Mouse (Mus musculus) heart, postnatal 0 days (tissue): Measurements from ENCODE around the gene Slc52a3. TPM values are rescaled to one million over a fixed set of nuclear protein-coding genes. Genes with fewer than 3 reads are reported as not detected.

Experiments used
- ATAC-seq: fragments of 200-750 bp; cut with Nextera tagmentation; 2 replicates; pipeline ENCODE4 v1.8.0; 2017; ENCODE audit warnings: low read depth, moderate number of reproducible peaks, moderate library complexity; ENCODE audit not compliant: insufficient read depth
- DNase-seq: peaks from one replicate; pipeline ENCODE4 v3.0.0-alpha.2; 2016; ENCODE audit warnings: low spot score
- H3K27ac ChIP-seq: fragments of 300-500 bp; sonication (generic); 2 replicates; pipeline ENCODE4 v1.5.1; 2014; ENCODE audit warnings: low read depth, mild to moderate bottlenecking
- H3K27me3 ChIP-seq: fragments of 300-500 bp; sonication (generic); 2 replicates; pipeline ENCODE4 v1.6.1; 2014; ENCODE audit warnings: low read length, mixed read lengths; ENCODE audit not compliant: control insufficient read depth, insufficient read depth
- H3K36me3 ChIP-seq: fragments of 300-500 bp; sonication (generic); replicated peaks from 2 replicates; pipeline ENCODE4 v1.6.1; 2014; ENCODE audit warnings: low read length, mixed read lengths; ENCODE audit not compliant: control insufficient read depth, insufficient read depth
- H3K4me1 ChIP-seq: fragments of 300-500 bp; sonication (generic); 2 replicates; pipeline ENCODE4 v1.6.1; 2014; ENCODE audit warnings: antibody characterized with exemption; ENCODE audit not compliant: control insufficient read depth, insufficient read depth
- H3K4me2 ChIP-seq: fragments of 300-500 bp; sonication (generic); 2 replicates; pipeline ENCODE4 v1.6.1; 2014; ENCODE audit warnings: low read depth, mild to moderate bottlenecking, low read length, moderate library complexity
- H3K4me3 ChIP-seq: fragments of 300-500 bp; sonication (generic); 2 replicates; pipeline ENCODE4 v1.5.1; 2014; ENCODE audit warnings: low read depth, low read length
- H3K9ac ChIP-seq: fragments of 300-500 bp; sonication (generic); replicated peaks from 2 replicates; pipeline ENCODE4 v1.6.1; 2014; ENCODE audit warnings: low read depth, low read length, mixed read lengths
- H3K9me3 ChIP-seq: fragments of 300-500 bp; sonication (generic); replicated peaks from 2 replicates; pipeline ENCODE4 v1.6.1; 2016; ENCODE audit warnings: low read length; ENCODE audit not compliant: control insufficient read depth
- CTCF ChIP-seq: IDR thresholded peaks from 2 replicates; pipeline ENCODE4 v1.5.1; 2016; ENCODE audit warnings: antibody characterized with exemption, control low read depth, low read depth
- EP300 ChIP-seq: IDR thresholded peaks from 2 replicates; pipeline ENCODE4 v1.6.1; 2016; ENCODE audit warnings: antibody characterized with exemption, low read depth
- WGBS: fragments of 180-500 bp; shearing (Covaris S2); extraction: QIAGEN DNeasy Blood & Tissue Kit; methylation state at CpG from one replicate; pipeline ENCODE4 v1.1.7; 2014; 5-methylcytosine and 5-hydroxymethylcytosine counted together
- polyA plus RNA-seq: library from polyadenylated mRNA; unstranded; fragments of >200 nt; fragmentation: Nextera tagmentation; extraction: Ambion mirVana; gene quantifications from 2 replicates; pipeline ENCODE4 v1.2.1, GENCODE M21; 2015
- total RNA-seq: library from RNA; depleted of rRNA; stranded (reverse); fragments of >200 nt; gene quantifications from 2 replicates; pipeline ENCODE4 v1.2.3, GENCODE M21; 2014; ENCODE audit warnings: low replicate concordance

Gene Slc52a3
- total and polyA plus RNA-seq, 2 experiments from 2014 or later = 0.68 to 6.6 TPM

- H3K4me3 ChIP-seq = peak overlapping the region; percentile 75
- no peak for ATAC-seq
- no peaks in the 10 kb centered on the region for H3K27me3 ChIP-seq
- H3K9me3 ChIP-seq = no peaks in the 10 kb centered on the region
- H3K36me3 ChIP-seq = no peaks in the 10 kb centered on the region
- TF ChIP-seq EP300 (0 out of 2 replicates have a peak, but pooled peaks have one; percentile 43), CTCF (no peak)
- no peak for DNase-seq
- H3K9ac ChIP-seq = peak overlapping the region; percentile 67; the same call in 1 of the 2 replicates
- peaks cover 19% of the 10 kb centered on the region; the same call in 1 of the 2 replicates for H3K4me1 ChIP-seq
- 46% methylated on average over 3 of the region's 3 CpGs for WGBS
- H3K4me2 ChIP-seq = peak overlapping the region; percentile 95
- no peak overlapping the region for H3K27ac ChIP-seq
Observed at GRCm38 (mm10) chr2:151980355-151980693, 16.0 kb upstream of the Slc52a3 start.

- Histone ChIP-seq H3K27ac (no peak overlapping the region), H3K4me3 (no peak overlapping the region), H3K9ac (no peak overlapping the region), H3K4me1 (peaks cover 19% of the 10 kb centered on the region; the same call in 1 of the 2 replicates), H3K9me3 (no peaks in the 10 kb centered on the region), H3K4me2 (no peak overlapping the region), H3K36me3 (no peaks in the 10 kb centered on the region), H3K27me3 (no peaks in the 10 kb centered on the region)
- ATAC-seq = no peak
- 66% methylated on average over 6 of the region's 6 CpGs for WGBS
- no peak for DNase-seq
- TF ChIP-seq CTCF (no peak), EP300 (no peak)
Observed at GRCm38 (mm10) chr2:151981268-151981667, 15.0 kb upstream of the Slc52a3 start.

GRCm38 (mm10) chr2:151982476-151982875 is 13.8 kb upstream of the Slc52a3 start:
- Histone ChIP-seq H3K9me3 (no peaks in the 10 kb centered on the region), H3K27ac (no peak overlapping the region), H3K4me2 (no peak overlapping the region), H3K27me3 (0 out of 2 replicates have a peak, but pooled peaks cover 2% of the 10 kb centered on the region), H3K4me1 (peaks cover 18% of the 10 kb centered on the region; the same call in 1 of the 2 replicates), H3K9ac (no peak overlapping the region), H3K36me3 (no peaks in the 10 kb centered on the region), H3K4me3 (no peak overlapping the region)
- no peak for DNase-seq
- ATAC-seq = no peak
- TF ChIP-seq CTCF (no peak), EP300 (no peak)

- ATAC-seq = no peak
- Histone ChIP-seq H3K9me3 (no peaks in the 10 kb centered on the region), H3K27ac (no peak overlapping the region), H3K4me2 (no peak overlapping the region), H3K4me1 (peaks cover 6% of the 10 kb centered on the region; the same call in 1 of the 2 replicates), H3K9ac (no peak overlapping the region), H3K27me3 (0 out of 2 replicates have a peak, but pooled peaks cover 2% of the 10 kb centered on the region), H3K36me3 (no peaks in the 10 kb centered on the region), H3K4me3 (no peak overlapping the region)
- DNase-seq = no peak
- TF ChIP-seq CTCF (no peak), EP300 (no peak)
- 68% methylated on average over 9 of the region's 9 CpGs for WGBS
Observed at GRCm38 (mm10) chr2:151984019-151984418, 12.3 kb upstream of the Slc52a3 start.

- H3K27ac ChIP-seq = no peak overlapping the region
- DNase-seq (peak; percentile 32), ATAC-seq (no peak)
- no peaks in the 10 kb centered on the region for H3K36me3 ChIP-seq
- H3K9me3 ChIP-seq = no peaks in the 10 kb centered on the region
- no peak overlapping the region for H3K9ac ChIP-seq
- TF ChIP-seq CTCF (no peak), EP300 (no peak)
- H3K27me3 ChIP-seq = 0 out of 2 replicates have a peak, but pooled peaks cover 2% of the 10 kb centered on the region
- 56% methylated on average over 7 of the region's 7 CpGs for WGBS
- H3K4me2 ChIP-seq = no peak overlapping the region
- no peaks in the 10 kb centered on the region for H3K4me1 ChIP-seq
- no peak overlapping the region for H3K4me3 ChIP-seq
Observed at GRCm38 (mm10) chr2:151985426-151986172, 10.7 kb upstream of the Slc52a3 start.
